Mouse (Mus musculus) thymus, postnatal 4 days (tissue): ENCODE measurements around the gene Sptbn1.

Experiments
- DNase-seq: peaks from one replicate; pipeline ENCODE4 v3.0.0; 2021

The Sptbn1 gene

GRCm38 (mm10) chr11:30210100-30210811, 57.7 kb downstream of the Sptbn1 start:
- no peak for DNase-seq

DNA sequence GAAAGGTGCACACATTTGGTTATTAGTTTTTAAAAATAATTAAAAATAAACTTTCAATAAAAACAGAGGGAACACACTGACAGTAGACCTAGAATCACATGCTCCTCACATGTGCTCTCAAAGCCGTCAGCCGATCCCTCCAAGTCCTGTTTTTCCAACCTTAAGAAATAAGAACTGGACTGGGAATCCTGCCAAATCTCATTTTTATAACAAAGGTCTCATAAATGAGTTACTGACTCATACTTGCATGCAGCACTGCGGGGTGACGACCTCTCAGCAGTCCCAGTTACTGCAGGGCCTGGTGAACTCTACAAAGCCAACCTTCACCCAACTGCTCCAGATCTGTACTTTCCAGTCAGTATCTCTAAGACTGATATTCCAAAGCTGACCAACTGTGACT, 58.5 kb downstream of the Sptbn1 start:
- no peak for DNase-seq

DNA sequence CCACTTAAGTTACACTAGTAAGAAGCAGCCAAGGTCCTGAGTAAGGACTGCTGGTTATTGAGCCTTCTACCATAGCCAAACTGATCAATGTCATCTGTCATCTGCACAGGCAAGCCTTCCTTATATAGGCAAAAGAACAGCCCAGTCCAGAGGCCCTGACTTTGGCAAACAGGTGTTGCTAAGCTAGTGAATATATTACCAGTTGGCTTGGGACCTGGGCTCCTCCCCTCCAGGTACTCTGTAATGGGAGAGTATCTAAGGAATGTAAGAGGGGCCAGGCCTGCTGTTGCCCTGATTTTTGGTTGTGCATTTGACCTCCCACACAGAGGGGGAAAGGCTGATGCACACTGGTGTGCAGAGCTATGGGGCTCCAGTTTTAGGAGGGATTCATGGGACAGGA, 63.6 kb downstream of the Sptbn1 start:
- DNase-seq, result no peak

- no peak for DNase-seq
Measured at GRCm38 (mm10) chr11:30200391-30200790, 67.6 kb downstream of the Sptbn1 start.

DNA sequence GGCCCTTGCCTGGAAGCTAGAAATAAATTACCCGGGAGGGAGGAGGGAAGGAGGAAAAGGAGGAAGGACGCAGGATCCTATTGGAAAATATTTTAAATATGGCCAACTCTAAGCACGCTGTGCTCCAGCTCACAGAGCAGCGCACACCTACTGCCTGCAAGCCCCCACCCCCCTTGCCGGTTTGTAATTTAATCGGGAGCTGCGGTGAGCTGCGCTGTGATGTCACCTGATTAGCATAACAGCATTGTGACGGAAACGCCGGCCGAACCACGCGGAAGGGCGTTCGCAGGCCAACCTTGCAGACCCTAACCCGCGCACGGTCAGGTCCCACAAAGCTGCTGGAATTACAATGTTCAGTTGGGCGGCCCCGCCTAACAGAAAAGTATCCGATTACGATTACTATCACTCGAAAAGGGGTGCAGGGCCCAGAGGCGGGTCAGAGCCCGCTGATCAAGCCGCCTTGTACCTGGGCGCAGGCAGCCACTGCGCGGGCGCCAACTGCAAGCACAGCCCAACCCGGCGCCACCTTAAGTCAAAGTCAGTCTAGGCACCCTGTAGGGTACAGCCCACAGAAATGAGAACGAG, 69.8 kb downstream of the Sptbn1 start:
- DNase-seq, result peak; percentile 90

GRCm38 (mm10) chr11:30197564-30198090, 70.3 kb downstream of the Sptbn1 start:
- peak; percentile 64 for DNase-seq

DNA sequence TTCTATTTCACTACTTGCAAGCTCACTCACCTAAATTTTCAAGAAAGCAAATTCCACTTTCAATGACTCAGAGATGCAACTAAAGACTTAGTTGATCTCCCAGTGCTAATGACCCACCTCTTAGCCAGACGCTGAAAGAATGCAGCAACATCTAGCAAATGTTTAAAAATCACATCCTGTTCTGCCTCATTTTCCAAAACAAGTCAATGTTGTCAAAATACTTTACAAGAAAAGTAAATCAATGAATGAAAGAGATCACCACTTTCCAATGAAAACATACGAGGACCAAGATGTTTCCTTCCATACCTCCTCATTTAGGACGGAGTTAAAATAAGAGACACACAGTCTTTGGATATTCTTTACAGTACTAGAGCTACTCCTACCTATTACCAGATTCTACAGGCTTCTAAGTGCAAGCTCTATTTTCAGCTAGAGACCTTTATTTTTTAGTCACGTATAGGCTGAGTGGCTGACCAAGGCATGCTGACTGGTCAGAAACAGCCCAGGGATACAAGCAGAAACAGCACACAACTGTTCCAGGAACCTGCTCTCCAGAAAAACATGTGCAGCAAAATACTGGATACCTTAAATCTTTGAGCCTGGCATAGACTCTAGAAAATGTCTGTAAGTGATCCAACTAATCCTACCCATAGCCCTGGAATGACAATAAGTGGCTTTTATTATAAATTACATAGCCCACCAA, 71.5 kb downstream of the Sptbn1 start:
- DNase-seq, result no peak

DNA sequence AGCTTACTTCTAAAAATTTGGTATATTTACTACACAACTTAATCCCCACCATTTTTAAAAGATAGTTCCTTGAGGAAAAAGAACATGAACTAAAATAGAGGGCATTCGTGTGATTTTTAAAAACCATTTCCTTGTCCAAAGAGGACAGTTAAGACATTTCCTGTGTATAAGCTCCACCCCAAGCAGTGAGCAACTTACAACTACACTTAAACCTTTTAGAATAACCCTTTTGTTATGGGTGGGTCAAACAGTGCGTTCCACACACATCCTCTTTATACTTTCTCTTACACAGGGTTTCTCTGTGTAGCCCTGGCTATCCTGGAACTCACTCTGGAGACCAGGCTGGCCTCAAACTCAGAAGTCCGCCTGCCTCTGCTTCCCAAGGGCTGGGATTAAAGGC, 72.2 kb downstream of the Sptbn1 start:
- DNase-seq, result no peak

DNA sequence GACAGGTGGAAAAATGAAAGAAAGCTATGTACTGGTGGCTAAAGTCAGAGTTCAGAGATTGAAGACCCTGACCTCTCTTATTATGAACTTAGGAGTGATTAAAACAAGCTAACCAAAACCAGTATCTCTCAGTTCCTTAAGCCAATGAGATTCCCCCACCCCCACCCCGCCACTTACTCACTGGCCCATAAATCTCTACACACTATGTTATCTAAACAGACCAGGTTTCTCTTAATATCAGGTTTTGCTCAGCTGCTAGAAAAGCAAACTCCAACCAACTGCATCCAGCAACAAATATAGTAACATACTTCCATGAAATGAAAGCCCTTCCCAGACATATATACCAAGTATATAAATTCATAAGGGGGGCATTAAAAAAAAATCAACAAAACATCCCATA, 73.2 kb downstream of the Sptbn1 start:
- DNase-seq, result no peak

GRCm38 (mm10) chr11:30190959-30191358, 77.0 kb downstream of the Sptbn1 start:
- DNase-seq, result no peak

DNA sequence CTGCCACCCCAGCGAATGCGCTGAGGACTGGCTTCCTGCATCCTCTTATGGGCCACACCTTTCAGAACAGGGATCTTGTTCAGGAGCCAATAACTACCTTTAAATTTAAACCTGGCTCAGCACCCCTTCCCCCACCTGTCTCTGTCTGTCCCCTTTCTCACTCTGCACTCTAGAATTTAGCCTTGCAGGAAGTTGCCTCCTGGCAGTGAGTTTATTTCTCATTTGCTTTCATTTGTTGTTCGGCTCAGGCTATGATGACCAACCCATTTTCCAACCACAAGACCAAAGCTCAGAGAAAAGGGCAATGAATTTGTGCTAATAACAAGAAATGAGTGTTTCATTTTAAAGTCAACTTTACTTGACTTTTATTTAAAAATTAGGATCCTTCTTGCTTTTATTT, 77.9 kb downstream of the Sptbn1 start:
- DNase-seq, result no peak

DNA sequence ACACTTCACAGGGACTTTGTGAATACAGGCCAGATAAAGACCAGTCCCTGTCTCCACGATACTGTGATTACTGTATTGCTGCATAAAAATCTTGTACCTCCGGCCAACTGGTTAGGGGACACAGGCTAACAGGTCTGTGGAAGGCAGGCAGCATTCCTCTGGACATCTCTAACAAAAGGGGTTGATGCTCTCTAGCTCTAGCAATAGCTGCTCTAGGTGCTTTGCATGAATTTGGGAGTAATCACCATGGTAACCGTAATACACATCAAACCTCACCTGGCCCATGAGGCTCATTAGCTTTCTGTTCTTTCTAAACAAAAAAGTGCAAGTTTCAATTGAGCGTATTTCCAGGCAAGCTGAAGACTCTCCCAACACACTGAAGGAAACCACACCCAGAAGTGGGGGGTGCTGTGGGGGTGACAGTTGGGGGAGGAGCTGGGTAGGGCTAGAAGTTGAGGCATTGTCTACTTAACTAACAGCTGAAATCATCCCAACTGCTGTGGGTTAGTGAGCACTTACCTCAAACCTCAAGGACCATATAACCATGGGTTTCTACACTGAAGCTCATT, 81.0 kb downstream of the Sptbn1 start:
- peak; percentile 72 for DNase-seq

- no peak for DNase-seq
Measured at GRCm38 (mm10) chr11:30184527-30184926, 83.4 kb downstream of the Sptbn1 start.

DNA sequence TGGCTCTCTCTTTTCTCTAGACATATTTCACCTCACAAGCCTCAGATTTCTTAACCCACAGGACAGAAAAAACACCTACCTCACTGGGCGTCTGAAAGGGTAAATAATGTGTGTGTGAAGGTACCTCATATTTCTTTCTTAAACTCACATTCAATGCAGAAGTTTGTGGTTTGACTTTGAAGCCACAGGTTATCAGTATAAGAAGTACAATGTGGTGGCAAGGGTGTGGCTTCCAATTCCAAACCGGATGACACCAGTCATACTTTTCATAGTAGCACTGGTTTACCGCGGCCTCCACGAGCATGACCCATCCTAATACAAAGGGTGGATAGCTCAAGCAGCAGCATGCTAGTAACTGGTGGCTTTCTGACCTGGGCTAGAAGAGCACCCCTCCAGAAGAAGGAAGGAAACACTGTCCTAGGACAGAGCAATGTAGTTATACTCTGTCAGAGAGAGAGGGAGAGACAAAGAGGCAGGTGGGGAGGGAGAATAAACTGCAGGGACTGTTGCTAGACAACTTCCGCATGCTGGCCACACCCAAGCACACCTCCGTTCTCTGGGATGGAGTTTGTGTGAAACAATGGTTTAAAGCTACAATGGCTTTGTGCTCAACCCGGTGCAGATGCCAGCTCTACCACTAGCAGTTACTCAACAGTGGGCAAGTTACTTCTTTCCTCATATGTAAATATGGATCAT, 85.1 kb downstream of the Sptbn1 start:
- peak; percentile 51 for DNase-seq

DNA sequence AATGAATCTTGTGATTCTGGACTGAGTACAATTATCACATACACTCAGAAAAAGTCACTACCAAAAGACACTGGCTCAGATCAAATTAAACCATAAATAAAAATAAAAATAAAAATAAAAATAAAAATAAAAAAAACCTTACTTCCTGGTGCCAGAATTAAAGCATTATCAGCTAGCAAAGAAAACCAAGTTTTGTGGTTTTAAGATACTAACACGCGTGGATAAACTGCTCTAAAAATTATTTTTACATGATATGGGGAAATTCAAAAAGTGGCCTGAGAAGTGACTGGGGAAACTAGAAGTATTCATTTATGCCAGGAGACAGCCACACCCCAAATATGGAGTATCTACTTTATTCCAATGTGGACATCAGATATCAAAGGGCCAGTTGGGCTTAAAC, 89.8 kb downstream of the Sptbn1 start:
- DNase-seq, result no peak

GRCm38 (mm10) chr11:30177145-30177840, 90.7 kb downstream of the Sptbn1 start:
- DNase-seq, result peak; percentile 18

- DNase-seq, result no peak
Measured at GRCm38 (mm10) chr11:30176111-30176510, 91.9 kb downstream of the Sptbn1 start.

DNA sequence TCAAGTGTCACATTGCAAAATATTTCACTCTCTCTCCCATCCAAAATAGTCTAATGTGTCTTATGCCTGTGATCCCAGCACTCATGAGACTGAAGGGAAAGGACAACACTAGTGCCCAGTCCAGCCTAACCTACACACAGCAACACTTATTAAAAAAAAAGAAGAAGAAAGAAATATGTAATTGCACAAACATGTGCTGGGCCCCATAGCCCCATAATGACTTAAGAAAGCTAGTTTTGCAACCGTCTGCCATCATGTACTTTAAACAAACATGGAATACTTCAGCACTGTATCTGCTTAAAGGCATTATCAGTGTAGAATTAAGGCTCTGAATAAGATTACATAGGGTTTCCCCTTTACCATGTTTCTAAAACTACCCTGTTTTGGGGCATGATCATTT, 92.4 kb downstream of the Sptbn1 start:
- DNase-seq, result no peak

DNA sequence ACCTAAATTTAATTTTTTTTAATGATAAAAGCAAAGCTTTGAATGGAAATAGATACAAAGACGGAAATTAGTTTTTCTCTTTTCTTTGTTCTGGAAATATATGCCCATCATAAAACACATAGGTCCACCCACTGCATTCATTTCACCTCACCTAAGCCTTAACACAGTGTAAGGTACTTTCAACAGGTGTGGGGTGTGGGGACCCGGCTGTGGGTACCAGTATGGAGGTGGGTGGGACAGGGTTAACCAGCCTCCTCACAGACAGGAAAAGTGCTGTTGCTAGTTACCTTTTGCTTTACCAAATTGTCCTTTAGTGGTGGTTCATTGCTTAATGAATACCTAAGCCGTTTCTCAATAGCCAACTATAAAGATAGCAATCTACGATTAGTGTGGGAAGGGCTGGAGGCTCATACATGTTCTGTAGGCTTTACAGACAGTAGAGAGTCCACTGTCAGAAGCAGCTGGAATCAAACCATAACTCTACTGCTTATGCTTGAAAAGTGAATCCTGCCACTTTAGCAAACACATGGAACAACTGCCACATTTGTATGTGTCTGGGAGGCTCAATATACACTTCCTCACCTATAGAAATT, 96.3 kb downstream of the Sptbn1 start:
- DNase-seq, result no peak

DNA sequence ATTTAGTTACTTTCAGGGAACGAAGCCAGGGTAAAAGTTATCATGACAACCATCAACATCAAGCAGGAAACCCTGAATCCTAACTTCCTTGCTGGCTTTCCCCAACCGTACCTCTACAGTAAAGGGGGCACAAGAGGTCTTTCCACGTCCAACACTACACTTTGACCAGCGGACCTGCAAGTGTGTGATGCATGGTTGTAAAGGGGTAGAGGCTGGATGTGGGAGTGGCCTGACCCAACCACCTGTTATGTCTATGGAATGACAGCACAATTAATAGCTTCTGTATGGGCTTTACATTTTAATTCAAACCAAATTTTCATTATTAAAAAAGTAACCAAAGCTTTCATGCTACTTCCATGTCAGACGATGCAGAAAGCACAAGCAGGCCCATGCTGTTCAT, 96.8 kb downstream of the Sptbn1 start:
- no peak for DNase-seq

- DNase-seq, result peak; percentile 19
Measured at GRCm38 (mm10) chr11:30166551-30166922, 101.4 kb downstream of the Sptbn1 start.
